Mouse (Mus musculus) liver, postnatal 0 days (tissue): ENCODE results near the gene Chpt1.

Experiments
- CTCF ChIP-seq: sonication (generic); IDR thresholded peaks from 2 replicates; pipeline ENCODE4 v1.5.1; 2016; ENCODE audit warnings: antibody characterized with exemption, low read depth
- EP300 ChIP-seq: IDR thresholded peaks from 2 replicates; pipeline ENCODE4 v1.6.1; 2016; ENCODE audit warnings: antibody characterized with exemption, low read depth, mild to moderate bottlenecking

DNA sequence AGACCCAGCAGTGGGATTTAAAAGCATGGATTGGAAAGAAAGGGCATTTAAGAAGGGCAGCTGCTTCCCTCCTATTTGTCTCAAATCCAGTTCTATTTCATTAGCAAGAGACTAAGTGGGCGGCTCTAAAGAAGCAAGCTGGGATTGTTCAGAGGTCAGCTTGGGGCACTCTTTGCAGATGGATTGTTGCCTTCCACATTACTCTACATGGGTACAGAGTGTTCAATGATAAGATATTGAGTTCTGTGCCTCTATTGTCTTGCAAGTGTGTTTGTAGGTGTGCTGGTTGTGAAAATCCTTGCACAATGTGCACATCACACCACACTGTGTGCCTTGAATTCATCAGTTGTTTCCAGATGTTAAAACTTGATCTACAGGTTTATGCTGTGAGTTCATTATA lies 19.3 kb upstream of the Chpt1 start:
- no peak for TF ChIP-seq CTCF
- TF ChIP-seq EP300 = no peak
